Mouse (Mus musculus) ES-E14 (cell line): ENCODE results near the gene Rprd1b.

Experiments used
- CHD2 ChIP-seq: IDR thresholded peaks from 2 replicates; pipeline ENCODE4 v1.6.1; 2014; ENCODE audit warnings: mild to moderate bottlenecking, low read depth, low read length, inconsistent platforms
- HCFC1 ChIP-seq: IDR thresholded peaks from 2 replicates; pipeline ENCODE4 v1.6.1; 2012; ENCODE audit warnings: low read length, inconsistent platforms, borderline replicate concordance; ENCODE audit not compliant: insufficient read depth
- MAFK ChIP-seq: IDR thresholded peaks from 2 replicates; pipeline ENCODE4 v1.6.1; 2014; ENCODE audit warnings: mild to moderate bottlenecking, low read depth, low read length, inconsistent platforms; ENCODE audit not compliant: insufficient read depth
- ZNF384 ChIP-seq: IDR thresholded peaks from 2 replicates; pipeline ENCODE4 v1.6.1; 2012; ENCODE audit warnings: low read depth, low read length, inconsistent platforms

GRCm38 (mm10) chr2:158067260-158067824 lies 39.0 kb downstream of the Rprd1b start:
- TF ChIP-seq ZNF384 (no peak), HCFC1 (no peak), CHD2 (no peak), MAFK (no peak)
